Mouse (Mus musculus): ENCODE data around the gene Sec1.

Gene Sec1

GRCm38 (mm10) chr7:45641391-45642040 lies 52.7 kb downstream of the Sec1 start:
- DNase-seq (ENCODE audit: low spot score) = no peak

GRCm38 (mm10) chr7:45640191-45640957 lies 53.8 kb downstream of the Sec1 start:
- no peak for DNase-seq (ENCODE audit: low spot score)

GRCm38 (mm10) chr7:45639561-45640027 lies 54.6 kb downstream of the Sec1 start, which contains the start of gene Mamstr:
Gene Mamstr (plus strand): TSS chr7:45639977.
- no peak for DNase-seq (ENCODE audit: low spot score)

- peak; percentile 98 for DNase-seq (ENCODE audit: low spot score)
Measured at GRCm38 (mm10) chr7:45638623-45639401, 55.4 kb downstream of the Sec1 start.

GRCm38 (mm10) chr7:45637710-45638109 lies 56.5 kb downstream of the Sec1 start:
- DNase-seq (ENCODE audit: low spot score) = no peak

GRCm38 (mm10) chr7:45635711-45636688 lies 58.2 kb downstream of the Sec1 start:
- DNase-seq (ENCODE audit: low spot score) = no peak

GRCm38 (mm10) chr7:45634946-45635681 lies 59.1 kb downstream of the Sec1 start:
- peak; percentile 43 for DNase-seq (ENCODE audit: low spot score)

GRCm38 (mm10) chr7:45632499-45632898 lies 61.7 kb downstream of the Sec1 start:
- peak; percentile 71 for DNase-seq (ENCODE audit: low spot score)

GRCm38 (mm10) chr7:45630064-45630907 lies 63.9 kb downstream of the Sec1 start:
- no peak for DNase-seq (ENCODE audit: low spot score)

GRCm38 (mm10) chr7:45628364-45629294 lies 65.6 kb downstream of the Sec1 start:
- peak; percentile 89 for DNase-seq (ENCODE audit: low spot score)

Measured in embryo, embryonic 10 days (tissue).